Mouse (Mus musculus): ENCODE measurements around the gene Cyp2c37. TPM values are rescaled to one million over a fixed set of nuclear protein-coding genes. Genes with fewer than 3 reads are reported as not detected.
"Not testable (repeated sequence)": the region's sequence is repeated elsewhere in the genome, so short reads cannot be mapped to it uniquely, and the experiment has no call there.

Cyp2c37 gene
- not detected in 2 replicates for polyA plus RNA-seq (2016; fragmentation: Nextera tagmentation; extraction: Ambion mirVana)

- H3K9me3 ChIP-seq; H3K4me2 ChIP-seq (replicated peaks); H3K4me1 ChIP-seq; H3K4me3 ChIP-seq; H3K27me3 ChIP-seq; H3K36me3 ChIP-seq; H3K27ac ChIP-seq; ATAC-seq (ENCODE audit: insufficient number of reproducible peaks, insufficient read depth, low FRiP score, low TSS enrichment); H3K9ac ChIP-seq: not testable (repeated sequence)
- WGBS: 95% methylated on average over 1 of the region's 1 CpGs
These were observed at the start of gene Cyp2c37 for GRCm38 (mm10) chr19:39992140-39992539. TSS of gene Cyp2c37 (plus strand) at chr19:39992424.

- not testable (repeated sequence) for H3K4me1 ChIP-seq; H3K9ac ChIP-seq; H3K4me3 ChIP-seq; H3K4me2 ChIP-seq (replicated peaks); H3K27ac ChIP-seq; H3K27me3 ChIP-seq; ATAC-seq (ENCODE audit: insufficient number of reproducible peaks, insufficient read depth, low FRiP score, low TSS enrichment); H3K36me3 ChIP-seq; H3K9me3 ChIP-seq
These were observed 31.4 kb upstream of the Cyp2c37 start for GRCm38 (mm10) chr19:39960861-39961260.

GRCm38 (mm10) chr19:39971096-39971495, 21.1 kb upstream of the Cyp2c37 start:
- ATAC-seq (ENCODE audit: insufficient number of reproducible peaks, insufficient read depth, low FRiP score, low TSS enrichment); H3K9ac ChIP-seq; H3K9me3 ChIP-seq; H3K4me3 ChIP-seq; H3K4me2 ChIP-seq (replicated peaks); H3K4me1 ChIP-seq; H3K27me3 ChIP-seq; H3K36me3 ChIP-seq; H3K27ac ChIP-seq: not testable (repeated sequence)
- WGBS: 88% methylated on average over 3 of the region's 3 CpGs

GRCm38 (mm10) chr19:39989471-39989870, 2.8 kb upstream of the Cyp2c37 start:
- H3K9me3 ChIP-seq: no peaks in the 10 kb centered on the region
- H3K27me3 ChIP-seq: no peaks in the 10 kb centered on the region
- H3K9ac ChIP-seq: no peak overlapping the region
- ATAC-seq (ENCODE audit: insufficient number of reproducible peaks, insufficient read depth, low FRiP score, low TSS enrichment): no peak
- WGBS: 77% methylated on average over 2 of the region's 2 CpGs
- H3K4me3 ChIP-seq: no peak overlapping the region
- H3K27ac ChIP-seq: no peak overlapping the region
- no peak overlapping the region for H3K4me2 ChIP-seq (replicated peaks)
- no peaks in the 10 kb centered on the region for H3K36me3 ChIP-seq
- H3K4me1 ChIP-seq: no peaks in the 10 kb centered on the region

Other genes starting within 250 kb of the Cyp2c37 start
- not detected in 2 replicates for gene Cyp2c40, start 179.6 kb upstream of the Cyp2c37 start, polyA plus RNA-seq (2016; fragmentation: Nextera tagmentation; extraction: Ambion mirVana)
- gene Cyp2c69, start 105.6 kb upstream of the Cyp2c37 start, polyA plus RNA-seq (2016; fragmentation: Nextera tagmentation; extraction: Ambion mirVana): not detected in 2 replicates
- gene Cyp2c54, start 81.4 kb downstream of the Cyp2c37 start, polyA plus RNA-seq (2016; fragmentation: Nextera tagmentation; extraction: Ambion mirVana): not detected in 2 replicates
- not detected in 2 replicates for gene Cyp2c50, start 97.3 kb downstream of the Cyp2c37 start, polyA plus RNA-seq (2016; fragmentation: Nextera tagmentation; extraction: Ambion mirVana)
- not detected in 2 replicates for gene Cyp2c70, start 194.9 kb downstream of the Cyp2c37 start, polyA plus RNA-seq (2016; fragmentation: Nextera tagmentation; extraction: Ambion mirVana)